Mouse (Mus musculus) limb, embryonic 14.5 days (tissue): ENCODE results near the gene Selenok. TPM values are rescaled to one million over a fixed set of nuclear protein-coding genes. Genes with fewer than 3 reads are reported as not detected.

Experiments
- ATAC-seq: fragments of 200-750 bp; cut with Nextera tagmentation; 2 replicates; pipeline ENCODE4 v1.8.0; 2017; ENCODE audit warnings: low read depth, moderate number of reproducible peaks, moderate TSS enrichment; ENCODE audit not compliant: low FRiP score
- DNase-seq: peaks from one replicate; pipeline ENCODE4 v3.0.0-alpha.2; 2015; ENCODE audit warnings: low spot score
- H3K27ac ChIP-seq: fragments of 300-500 bp; sonication (generic); replicated peaks from 2 replicates; pipeline ENCODE4 v1.5.1; 2014; ENCODE audit warnings: low read depth, mild to moderate bottlenecking, low read length, moderate library complexity, mixed read lengths
- H3K27me3 ChIP-seq: fragments of 300-500 bp; sonication (generic); 2 replicates; pipeline ENCODE4 v1.6.1; 2014; ENCODE audit warnings: low read length, mixed read lengths; ENCODE audit not compliant: control insufficient read depth, insufficient read depth
- H3K36me3 ChIP-seq: fragments of 300-500 bp; sonication (generic); 2 replicates; pipeline ENCODE4 v1.6.1; 2014; ENCODE audit warnings: mild to moderate bottlenecking, low read length, moderate library complexity, mixed read lengths; ENCODE audit not compliant: control insufficient read depth, insufficient read depth
- H3K4me1 ChIP-seq: fragments of 300-500 bp; sonication (generic); 2 replicates; pipeline ENCODE4 v1.6.1; 2014; ENCODE audit warnings: antibody characterized with exemption, low read length, mixed read lengths; ENCODE audit not compliant: control insufficient read depth, insufficient read depth
- H3K4me2 ChIP-seq: fragments of 300-500 bp; sonication (generic); replicated peaks from 2 replicates; pipeline ENCODE4 v1.6.1; 2014; ENCODE audit warnings: low read depth, mild to moderate bottlenecking, low read length, moderate library complexity; ENCODE audit not compliant: severe bottlenecking
- H3K4me3 ChIP-seq: fragments of 300-500 bp; sonication (generic); replicated peaks from 2 replicates; pipeline ENCODE4 v1.5.1; 2014; ENCODE audit warnings: low read length
- H3K9ac ChIP-seq: fragments of 300-500 bp; sonication (generic); 2 replicates; pipeline ENCODE4 v1.6.1; 2014; ENCODE audit warnings: mild to moderate bottlenecking, low read depth, low read length, moderate library complexity; ENCODE audit not compliant: severe bottlenecking
- H3K9me3 ChIP-seq: fragments of 300-500 bp; sonication (generic); 2 replicates; pipeline ENCODE4 v1.6.1; 2016; ENCODE audit warnings: low read length; ENCODE audit not compliant: control insufficient read depth
- POLR2A ChIP-seq: fragments of 200-500 bp; IDR thresholded peaks from 2 replicates; pipeline ENCODE4 v1.8.0; 2012; ENCODE audit warnings: inconsistent platforms, mild to moderate bottlenecking, moderate library complexity, borderline replicate concordance; ENCODE audit not compliant: insufficient read depth, insufficient read length; ENCODE audit errors: extremely low read depth
- WGBS: fragments of 180-500 bp; shearing (Covaris S2); extraction: QIAGEN DNeasy Blood & Tissue Kit; methylation state at CpG from one replicate; pipeline ENCODE4 v1.1.7; 2014; 5-methylcytosine and 5-hydroxymethylcytosine counted together
- polyA plus RNA-seq, 2 experiments: library from polyadenylated mRNA; depleted of rRNA in 1 of 2; stranded (reverse) in 1 of 2; unstranded in 1 of 2; fragments of >200 nt; fragmentation: Nextera tagmentation in 1 of 2; extraction: Ambion mirVana in 1 of 2; gene quantifications; 2 replicates each; pipeline versions ENCODE4 v1.2.1 to v1.2.3; 2012 to 2014

Selenok gene
- polyA plus RNA-seq, 2 experiments, result 137 to 265 TPM

- Histone ChIP-seq H3K36me3 (no peaks in the 10 kb centered on the region), H3K4me3 (no peak overlapping the region), H3K27me3 (no peaks in the 10 kb centered on the region), H3K4me1 (peaks cover 3% of the 10 kb centered on the region; the same call in 1 of the 2 replicates), H3K9ac (no peak overlapping the region), H3K4me2 (no peak overlapping the region), H3K9me3 (no peaks in the 10 kb centered on the region), H3K27ac (no peak overlapping the region)
- ATAC-seq (no peak), DNase-seq (no peak)
- 21% methylated on average over 10 of the region's 10 CpGs for WGBS
- no peak for TF ChIP-seq POLR2A
These were observed 27.7 kb upstream of the Selenok start for GRCm38 (mm10) chr14:29940313-29940812.

GRCm38 (mm10) chr14:29940877-29941276 is 27.2 kb upstream of the Selenok start:
- peaks cover 3% of the 10 kb centered on the region; the same call in 1 of the 2 replicates for H3K4me1 ChIP-seq
- no peak overlapping the region for H3K4me2 ChIP-seq
- no peak overlapping the region for H3K9ac ChIP-seq
- no peak overlapping the region for H3K4me3 ChIP-seq
- no peak overlapping the region for H3K27ac ChIP-seq
- TF ChIP-seq POLR2A, result no peak
- no peaks in the 10 kb centered on the region for H3K27me3 ChIP-seq
- no peaks in the 10 kb centered on the region for H3K9me3 ChIP-seq
- 8% methylated on average over 2 of the region's 2 CpGs for WGBS
- no peaks in the 10 kb centered on the region for H3K36me3 ChIP-seq
- ATAC-seq, result no peak
- peak; percentile 18 for DNase-seq

- DNase-seq (no peak), ATAC-seq (no peak)
- Histone ChIP-seq H3K36me3 (no peaks in the 10 kb centered on the region), H3K4me2 (no peak overlapping the region), H3K9me3 (no peaks in the 10 kb centered on the region), H3K4me1 (no peaks in the 10 kb centered on the region), H3K27ac (no peak overlapping the region), H3K27me3 (no peaks in the 10 kb centered on the region), H3K9ac (no peak overlapping the region), H3K4me3 (no peak overlapping the region)
- WGBS, result 77% methylated on average over 5 of the region's 5 CpGs
- no peak for TF ChIP-seq POLR2A
These were observed 21.3 kb upstream of the Selenok start for GRCm38 (mm10) chr14:29946761-29947309.

- H3K27me3 ChIP-seq, result no peaks in the 10 kb centered on the region
- WGBS, result 85% methylated on average over 4 of the region's 4 CpGs
- no peak for DNase-seq
- TF ChIP-seq POLR2A, result no peak
- no peaks in the 10 kb centered on the region for H3K36me3 ChIP-seq
- no peak overlapping the region for H3K4me2 ChIP-seq
- H3K27ac ChIP-seq, result no peak overlapping the region
- H3K9me3 ChIP-seq, result no peaks in the 10 kb centered on the region
- no peak overlapping the region for H3K4me3 ChIP-seq
- no peaks in the 10 kb centered on the region for H3K4me1 ChIP-seq
- ATAC-seq, result no peak
- no peak overlapping the region for H3K9ac ChIP-seq
These were observed 17.3 kb upstream of the Selenok start for GRCm38 (mm10) chr14:29950805-29951204.

GRCm38 (mm10) chr14:29957393-29957792 is 10.7 kb upstream of the Selenok start:
- H3K27me3 ChIP-seq, result no peaks in the 10 kb centered on the region
- DNase-seq (no peak), ATAC-seq (no peak)
- no peak overlapping the region for H3K9ac ChIP-seq
- H3K36me3 ChIP-seq, result no peaks in the 10 kb centered on the region
- no peak overlapping the region for H3K4me2 ChIP-seq
- no peak overlapping the region for H3K4me3 ChIP-seq
- no peaks in the 10 kb centered on the region for H3K9me3 ChIP-seq
- no peak for TF ChIP-seq POLR2A
- no peaks in the 10 kb centered on the region for H3K4me1 ChIP-seq
- no peak overlapping the region for H3K27ac ChIP-seq
